Mouse (Mus musculus) retina, adult 2 months (tissue): Measurements from ENCODE around the gene Nudcd3.

Source experiments
- DNase-seq: peaks from one replicate; pipeline ENCODE4 v3.0.0-alpha.2; 2012; ENCODE audit warnings: low read depth, low spot score

Gene Nudcd3

GRCm38 (mm10) chr11:6178673-6179166 is 21.5 kb downstream of the Nudcd3 start:
- no peak for DNase-seq

GRCm38 (mm10) chr11:6177781-6178420 is 22.3 kb downstream of the Nudcd3 start:
- DNase-seq, result no peak

GRCm38 (mm10) chr11:6175506-6175905 is 24.7 kb downstream of the Nudcd3 start:
- no peak for DNase-seq

GRCm38 (mm10) chr11:6174719-6175118 is 25.5 kb downstream of the Nudcd3 start:
- DNase-seq, result no peak

GRCm38 (mm10) chr11:6169041-6169663 is 31.1 kb downstream of the Nudcd3 start:
- DNase-seq, result no peak

GRCm38 (mm10) chr11:6166351-6166750 is 33.9 kb downstream of the Nudcd3 start:
- no peak for DNase-seq

- DNase-seq, result no peak
These were observed 34.7 kb downstream of the Nudcd3 start for GRCm38 (mm10) chr11:6165391-6166081.

- no peak for DNase-seq
These were observed 35.4 kb downstream of the Nudcd3 start for GRCm38 (mm10) chr11:6164781-6165180.

- DNase-seq, result no peak
These were observed 36.5 kb downstream of the Nudcd3 start for GRCm38 (mm10) chr11:6163706-6164105.

GRCm38 (mm10) chr11:6163062-6163461 is 37.2 kb downstream of the Nudcd3 start:
- DNase-seq, result no peak

GRCm38 (mm10) chr11:6161549-6161948 is 38.7 kb downstream of the Nudcd3 start:
- no peak for DNase-seq

GRCm38 (mm10) chr11:6160663-6161271 is 39.4 kb downstream of the Nudcd3 start:
- DNase-seq, result no peak

- DNase-seq, result no peak
These were observed 40.4 kb downstream of the Nudcd3 start for GRCm38 (mm10) chr11:6159704-6160275.

GRCm38 (mm10) chr11:6158515-6158914 is 41.7 kb downstream of the Nudcd3 start:
- DNase-seq, result no peak

- no peak for DNase-seq
These were observed 43.1 kb downstream of the Nudcd3 start for GRCm38 (mm10) chr11:6157119-6157518.

- DNase-seq, result no peak
These were observed 43.6 kb downstream of the Nudcd3 start for GRCm38 (mm10) chr11:6156651-6157050.

GRCm38 (mm10) chr11:6154211-6154701 is 46.0 kb downstream of the Nudcd3 start:
- DNase-seq, result no peak

- DNase-seq, result no peak
These were observed 47.4 kb downstream of the Nudcd3 start for GRCm38 (mm10) chr11:6152864-6153263.

- no peak for DNase-seq
These were observed 61.8 kb downstream of the Nudcd3 start for GRCm38 (mm10) chr11:6138233-6138950.

GRCm38 (mm10) chr11:6132886-6133285 is 67.3 kb downstream of the Nudcd3 start:
- no peak for DNase-seq

GRCm38 (mm10) chr11:6130578-6130977 is 69.6 kb downstream of the Nudcd3 start:
- no peak for DNase-seq
